Mouse (Mus musculus): ENCODE results near the gene Gm5128.
"Not testable (repeated sequence)": the region's sequence is repeated elsewhere in the genome, so short reads cannot be mapped to it uniquely, and the experiment has no call there.

Gm5128 gene

GRCm38 (mm10) chrX:135372984-135373383 is at the start of gene Gm5128:
TSS of gene Gm5128 (plus strand) at chrX:135373284.
- not testable (repeated sequence) for DNase-seq (ENCODE audit: low spot score)

- DNase-seq (ENCODE audit: low spot score) = not testable (repeated sequence)
Measured at GRCm38 (mm10) chrX:135360685-135361084, 12.4 kb upstream of the Gm5128 start.

GRCm38 (mm10) chrX:135361943-135362342 is 11.1 kb upstream of the Gm5128 start:
- DNase-seq (ENCODE audit: low spot score) = not testable (repeated sequence)

GRCm38 (mm10) chrX:135403578-135403977 is 30.5 kb downstream of the Gm5128 start:
- not testable (repeated sequence) for DNase-seq (ENCODE audit: low spot score)

GRCm38 (mm10) chrX:135421203-135421602 is 48.1 kb downstream of the Gm5128 start:
- DNase-seq (ENCODE audit: low spot score) = not testable (repeated sequence)

GRCm38 (mm10) chrX:135421824-135422223 is 48.7 kb downstream of the Gm5128 start:
- DNase-seq (ENCODE audit: low spot score) = not testable (repeated sequence)

GRCm38 (mm10) chrX:135422473-135422872 is 49.4 kb downstream of the Gm5128 start:
- not testable (repeated sequence) for DNase-seq (ENCODE audit: low spot score)
